ENCODE assay signal across 9 mouse cellular contexts in genomic region chr10:60827901-60828670, GRCm38 (mm10). TPM values are rescaled to one million over a fixed set of nuclear protein-coding genes. Genes with fewer than 3 reads are reported as not detected.
DNase-seq lines count a peak whose midpoint lies in the region; ATAC-seq and TF ChIP-seq lines count a peak whose summit lies in the region.
"Had no signal": no experiment of that assay in that cellular context is flagged by ENCODE, and none has a peak within 500 bp of the region (broad histone marks: within the 10 kb centered on the region; RNA-seq: fewer than 3 reads in every experiment).

No protein-coding gene starts in this region.

- 35% methylated on average over 17 of the region's 17 CpGs for WGBS in heart, embryonic 12.5 days
- WGBS in embryonic facial prominence, embryonic 13.5 days = 40% methylated on average over 17 of the region's 17 CpGs
- 33% methylated on average over 17 of the region's 17 CpGs for WGBS in limb, embryonic 10.5 days

- H3K79me2 ChIP-seq in C2C12 (ENCODE audit: control insufficient read depth, insufficient read depth) = peaks cover 84% of the 10 kb centered on the region

- H3K9ac ChIP-seq in heart, embryonic 12.5 days = peak overlapping the region; percentile 92
- H3K9ac ChIP-seq in embryonic facial prominence, embryonic 13.5 days = 0 out of 2 replicates have a peak overlapping the region, but pooled peaks have one; percentile 21

- H3K27ac ChIP-seq in heart, embryonic 12.5 days (ENCODE audit: poor library complexity, severe bottlenecking) = peak overlapping the region; percentile 100
- H3K27ac ChIP-seq in embryonic facial prominence, embryonic 13.5 days = no peak overlapping the region
- H3K27ac ChIP-seq in limb, embryonic 10.5 days = peak overlapping the region; percentile 87

- peaks cover 82% of the 10 kb centered on the region for H3K79me3 ChIP-seq in C2C12 (ENCODE audit: low read depth)

- no peaks in the 10 kb centered on the region for H3K27me3 ChIP-seq in heart, embryonic 12.5 days (replicated peaks)
- no peaks in the 10 kb centered on the region for H3K27me3 ChIP-seq in C2C12 (ENCODE audit: control insufficient read depth, insufficient read depth, insufficient read length)
- peaks cover 45% of the 10 kb centered on the region for H3K27me3 ChIP-seq in embryonic facial prominence, embryonic 13.5 days
- peaks cover 32% of the 10 kb centered on the region for H3K27me3 ChIP-seq in limb, embryonic 10.5 days (ENCODE audit: low read depth, poor library complexity, severe bottlenecking)

- no peak for DNase-seq in heart, postnatal 4 days
- peak; percentile 42 for DNase-seq in limb, embryonic 10.5 days (ENCODE audit: low spot score)
- no peak for DNase-seq in embryo, embryonic 10 days (ENCODE audit: low spot score)
- DNase-seq in embryo, embryonic 11 days = no peak
- DNase-seq in left cerebral cortex, postnatal 25 days (ENCODE audit: low spot score in 2 of 2) = no peak
- DNase-seq: gastrocnemius, postnatal 10 days had no signal

- peak overlapping the region; percentile 84 for H3K4me2 ChIP-seq in heart, embryonic 12.5 days
- H3K4me2 ChIP-seq in embryonic facial prominence, embryonic 13.5 days = peak overlapping the region; percentile 94

- intact Hi-C loops in left cerebral cortex, postnatal 25 days (cut with DNase I) = loop anchor here (5.0 kb wide), 1 partner anchor 239 kb away; no protein-coding TSS in a partner anchor

- peak overlapping the region; percentile 70 for H3K4me3 ChIP-seq in heart, embryonic 12.5 days
- H3K4me3 ChIP-seq in C2C12 (ENCODE audit: insufficient read depth, poor library complexity, severe bottlenecking) = peak overlapping the region; percentile 91
- peak overlapping the region; percentile 75 for H3K4me3 ChIP-seq in embryonic facial prominence, embryonic 13.5 days
- peak overlapping the region; percentile 86 for H3K4me3 ChIP-seq in limb, embryonic 10.5 days

- H3ac ChIP-seq in C2C12 (ENCODE audit: control insufficient read depth, insufficient read length, low read depth) = peak overlapping the region; percentile 68

- no peaks in the 10 kb centered on the region for H3K9me3 ChIP-seq in heart, embryonic 12.5 days (replicated peaks)
- no peaks in the 10 kb centered on the region for H3K9me3 ChIP-seq in embryonic facial prominence, embryonic 13.5 days
- no peaks in the 10 kb centered on the region for H3K9me3 ChIP-seq in limb, embryonic 10.5 days (replicated peaks)

- H3K36me3 ChIP-seq in heart, embryonic 12.5 days = no peaks in the 10 kb centered on the region
- peaks cover 36% of the 10 kb centered on the region for H3K36me3 ChIP-seq in C2C12 (ENCODE audit: control insufficient read depth, insufficient read depth)
- H3K36me3 ChIP-seq in embryonic facial prominence, embryonic 13.5 days = no peaks in the 10 kb centered on the region
- 0 out of 2 replicates have a peak, but pooled peaks cover 4% of the 10 kb centered on the region for H3K36me3 ChIP-seq in limb, embryonic 10.5 days

- H3K4me1 ChIP-seq in heart, embryonic 12.5 days (replicated peaks) = peaks cover 71% of the 10 kb centered on the region
- H3K4me1 ChIP-seq in embryonic facial prominence, embryonic 13.5 days = peaks cover 81% of the 10 kb centered on the region
- H3K4me1 ChIP-seq in limb, embryonic 10.5 days = peaks cover 86% of the 10 kb centered on the region

- TF ChIP-seq CTCF in C2C12 (IDR thresholded peaks at IDR 0.05; ENCODE audit: control insufficient read depth, insufficient read depth, insufficient read length) = no peak

- no peak for ATAC-seq in heart, embryonic 12.5 days (ENCODE audit: insufficient number of reproducible peaks, low FRiP score)
- no peak for ATAC-seq in embryonic facial prominence, embryonic 13.5 days (ENCODE audit: insufficient number of reproducible peaks, insufficient read depth, low FRiP score, low TSS enrichment, low read depth)

TF ChIP-seq in C2C12, 6 proteins besides CTCF, POLR2A, EP300 and RAD21:
- TF ChIP-seq CEBPB (IDR thresholded peaks at IDR 0.05; ENCODE audit: low read depth) = no peak
- TF ChIP-seq USF1 (IDR thresholded peaks at IDR 0.05; ENCODE audit: low read depth) = no peak
- no peak for TF ChIP-seq MYOG (IDR thresholded peaks at IDR 0.05; ENCODE audit: control insufficient read depth, extremely low read depth, insufficient read length)
- TF ChIP-seq MAX (IDR thresholded peaks at IDR 0.05) = no peak
- no peak for TF ChIP-seq FOSL1 (IDR thresholded peaks at IDR 0.05; ENCODE audit: insufficient read depth, low read length, poor library complexity, severe bottlenecking)
- no peak for TF ChIP-seq MYOD1 (IDR thresholded peaks at IDR 0.05; ENCODE audit: control insufficient read depth, insufficient read length, low read depth)

RNA-seq across cellular contexts. Expression of gene Unc5b, which starts 3.3 kb away (rescaled TPM):
- polyA plus RNA-seq in heart, embryonic 12.5 days (2016; fragmentation: Nextera tagmentation; extraction: Ambion mirVana) = 18.4 and 18.7 TPM in 2 replicates
- 10 to 100 TPM; 42.1 to 43.3 TPM for total RNA-seq in heart, postnatal 4 days (2021)
- polyA plus RNA-seq in C2C12 (2012; fragmentation: generic; extraction: Trizol) = 142 TPM
- 6.0 and 6.1 TPM in 2 replicates for polyA plus RNA-seq in embryonic facial prominence, embryonic 13.5 days (2015; fragmentation: Nextera tagmentation; extraction: Ambion mirVana)
- 10.2 and 11.8 TPM in 2 replicates for polyA plus RNA-seq in limb, embryonic 10.5 days (2016; fragmentation: Nextera tagmentation; extraction: Ambion mirVana)
- 10 to 100 TPM; 10.1 to 10.8 TPM for total RNA-seq in left cerebral cortex, postnatal 25 days (2021)
